Mouse (Mus musculus) urinary bladder, postnatal 14 days (tissue): ENCODE data around the gene Gm11238.
"Not testable (repeated sequence)": the region's sequence is repeated elsewhere in the genome, so short reads cannot be mapped to it uniquely, and the experiment has no call there.

ENCODE experiments used
- DNase-seq: peaks from one replicate; pipeline ENCODE4 v3.0.0; 2021; ENCODE audit warnings: low spot score

The Gm11238 gene

GRCm38 (mm10) chr4:73607581-73607980 lies at the start of gene Gm11238:
Gene Gm11238 (plus strand): TSS chr4:73607881.
- DNase-seq: not testable (repeated sequence)

- DNase-seq: no peak
Observed at GRCm38 (mm10) chr4:73599248-73599647, 8.4 kb upstream of the Gm11238 start.

- DNase-seq: not testable (repeated sequence)
Observed at GRCm38 (mm10) chr4:73622684-73623083, 15.0 kb downstream of the Gm11238 start, which contains the start of gene Gm11237. Gene Gm11237 (plus strand): TSS chr4:73622984.

- DNase-seq: not testable (repeated sequence)
Observed at GRCm38 (mm10) chr4:73637821-73638220, 30.1 kb downstream of the Gm11238 start, which contains the start of gene Gm11236. Gene Gm11236 (plus strand): TSS chr4:73638121.

- DNase-seq: not testable (repeated sequence)
Observed at GRCm38 (mm10) chr4:73661864-73662263, 54.2 kb downstream of the Gm11238 start.

- not testable (repeated sequence) for DNase-seq
Observed at GRCm38 (mm10) chr4:73668054-73668453, 60.4 kb downstream of the Gm11238 start, which contains the start of gene Gm11239. Gene Gm11239 (plus strand): TSS chr4:73668354.

GRCm38 (mm10) chr4:73683216-73683615 lies 75.5 kb downstream of the Gm11238 start, which contains the start of gene Gm428:
Gene Gm428 (plus strand): TSS chr4:73683516.
- DNase-seq: not testable (repeated sequence)
